In genomic region chr7:81195509-81195908, GRCm38 (mm10) we compare ENCODE assay signal across 24 mouse cellular contexts.
"Had no signal": no experiment of that assay in that cellular context is flagged by ENCODE, and none has a peak within 500 bp of the region (broad histone marks: within the 10 kb centered on the region; RNA-seq: fewer than 3 reads in every experiment).

No protein-coding gene starts in this region.

- H3K27ac ChIP-seq: left cerebral cortex, adult 2 months; limb, embryonic 12.5 days; limb, embryonic 15.5 days; liver, embryonic 14.5 days; macrophage; midbrain, embryonic 10.5 days; midbrain, embryonic 13.5 days; neural tube, embryonic 13.5 days; stomach, embryonic 15.5 days had no signal

- DNase-seq: kidney, adult 9 months; kidney, postnatal 10 days; kidney, postnatal 36 days; layer of hippocampus, postnatal 36 days; liver, postnatal 0 days; lung, embryonic 14.5 days; retina, postnatal 1 day; right cerebral cortex, postnatal 25 days; spleen, adult 18-20 months; thymus, postnatal 36 days had no signal

- H3K27me3 ChIP-seq: limb, embryonic 12.5 days; limb, embryonic 15.5 days; midbrain, embryonic 13.5 days; neural tube, embryonic 13.5 days; stomach, embryonic 15.5 days had no signal

- ATAC-seq: liver, postnatal 0 days; lung, postnatal 0 days; midbrain, embryonic 13.5 days; midbrain, embryonic 16.5 days had no signal

- H3K9me3 ChIP-seq: limb, embryonic 12.5 days; limb, embryonic 15.5 days; midbrain, embryonic 10.5 days; midbrain, embryonic 13.5 days; neural tube, embryonic 13.5 days; stomach, embryonic 15.5 days had no signal

- H3K4me2 ChIP-seq: limb, embryonic 12.5 days; limb, embryonic 15.5 days; liver, embryonic 11.5 days; lung, embryonic 14.5 days; midbrain, embryonic 13.5 days; neural tube, embryonic 13.5 days; stomach, embryonic 15.5 days had no signal

- H3K36me3 ChIP-seq: limb, embryonic 12.5 days; limb, embryonic 15.5 days; midbrain, embryonic 10.5 days; midbrain, embryonic 13.5 days; neural tube, embryonic 13.5 days; stomach, embryonic 15.5 days had no signal

- H3K9ac ChIP-seq: limb, embryonic 12.5 days; limb, embryonic 15.5 days; liver, embryonic 14.5 days; liver, postnatal 0 days; lung, embryonic 14.5 days; midbrain, embryonic 13.5 days; neural tube, embryonic 13.5 days; stomach, embryonic 15.5 days had no signal

- H3K4me3 ChIP-seq: left cerebral cortex, adult 2 months; limb, embryonic 12.5 days; limb, embryonic 15.5 days; megakaryocyte, embryonic 14.5 days; midbrain, embryonic 10.5 days; midbrain, embryonic 13.5 days; myocyte; neural tube, embryonic 13.5 days; stomach, embryonic 15.5 days had no signal
